8 mouse cellular contexts compared by ENCODE assay signal in the genomic region with DNA sequence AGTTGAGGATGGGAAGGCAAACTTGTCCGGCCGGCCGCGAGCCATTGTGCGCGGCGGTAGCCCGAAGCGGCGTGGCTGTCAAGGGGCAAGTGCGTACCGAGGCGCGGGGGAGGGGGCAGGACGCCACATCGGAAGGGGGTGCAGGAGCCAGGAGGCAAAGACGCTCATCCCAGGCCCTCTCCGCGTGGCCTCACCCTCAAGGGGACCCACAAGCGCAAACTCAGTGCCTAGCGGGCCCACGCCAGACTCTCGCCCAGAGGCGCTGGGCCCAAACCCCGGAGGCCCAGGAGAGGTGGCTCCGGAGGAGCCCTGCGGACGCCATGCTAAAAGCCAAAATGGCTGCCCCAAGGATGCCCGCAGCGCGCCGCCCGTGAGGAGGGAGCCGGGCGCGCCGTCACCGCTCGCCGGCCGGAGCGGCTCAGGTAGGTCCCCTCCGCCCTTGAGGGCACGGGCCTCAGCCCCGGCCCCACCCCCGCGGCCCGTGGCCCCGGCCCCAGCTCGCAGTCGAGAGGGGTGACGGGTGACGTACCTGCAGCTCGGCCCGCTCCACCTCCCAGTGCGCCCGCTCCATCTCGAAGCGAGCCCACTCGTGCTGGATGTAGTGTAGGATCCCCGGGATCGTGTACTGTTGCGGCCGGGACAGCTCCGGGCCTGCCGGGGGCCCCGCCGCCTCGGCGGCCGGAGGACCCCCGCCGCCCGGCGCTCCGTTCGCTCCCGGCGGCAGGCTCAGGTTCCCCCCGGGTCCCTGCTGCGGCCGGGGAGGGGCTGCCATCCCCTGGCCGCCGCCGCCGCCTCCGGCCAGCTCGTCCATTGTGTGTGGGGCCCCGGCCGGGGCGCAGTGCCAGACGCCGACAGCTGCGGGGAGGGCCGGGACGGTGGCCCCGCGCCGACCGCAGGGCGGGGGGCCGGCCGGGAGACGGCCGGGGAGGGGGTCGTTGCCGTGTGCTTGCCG. TPM values are rescaled to one million over a fixed set of nuclear protein-coding genes. Genes with fewer than 3 reads are reported as not detected.
DNase-seq lines count a peak whose midpoint lies in the region; ATAC-seq and TF ChIP-seq lines count a peak whose summit lies in the region.

TSS of gene Ap4s1 (plus strand) at position 141 of the 952 bp plus-strand sequence.

- peak within 1 kb of the TSS; percentile 96 for H3K27ac ChIP-seq in cerebellum, adult 2 months (ENCODE audit: insufficient read depth, low read length)
- peak within 1 kb of the TSS; percentile 100 for H3K27ac ChIP-seq in lung, postnatal 0 days (ENCODE audit: low read length)

- peak; percentile 52 for TF ChIP-seq POLR2A in cerebellum, adult 2 months (IDR thresholded peaks at IDR 0.05; ENCODE audit: borderline replicate concordance, insufficient read depth, low read length)

- H3K27me3 ChIP-seq in G1E (ENCODE audit: insufficient read depth, low read length): no peaks in the 10 kb centered on the region
- H3K27me3 ChIP-seq in cerebellum, adult 2 months (ENCODE audit: control insufficient read depth, insufficient read depth, low read length): no peaks in the 10 kb centered on the region
- H3K27me3 ChIP-seq in lung, postnatal 0 days (replicated peaks; ENCODE audit: insufficient read depth, low read length): no peaks in the 10 kb centered on the region

- no peak for TF ChIP-seq CTCF in G1E (IDR thresholded peaks at IDR 0.05; ENCODE audit: low read depth, low read length)
- no peak for TF ChIP-seq CTCF in cerebellum, adult 2 months (IDR thresholded peaks at IDR 0.05; ENCODE audit: borderline replicate concordance, insufficient read depth, low read depth, low read length)
- no peak for TF ChIP-seq CTCF in lung, postnatal 0 days (IDR thresholded peaks at IDR 0.05)

- DNase-seq in G1E (ENCODE audit: low spot score): peak; percentile 76
- DNase-seq in cerebellum, adult 2 months: peak; percentile 79 to 86
- DNase-seq in forelimb bud, embryonic 11.5 days (ENCODE audit: low read depth, low spot score): peak; percentile 60
- DNase-seq in heart, postnatal 4 days: peak; percentile 72
- peak; percentile 71 to 81 for DNase-seq in layer of hippocampus, postnatal 10 days (ENCODE audit: low spot score in 2 of 2)
- DNase-seq in lung, postnatal 0 days (ENCODE audit: low spot score): peak; percentile 74
- peak; percentile 52 for DNase-seq in ovary, postnatal 10 days (ENCODE audit: low spot score)
- peak; percentile 73 for DNase-seq in thymus, postnatal 0 days (ENCODE audit: low spot score)

- peak within 1 kb of the TSS; percentile 73 for H3K4me2 ChIP-seq in lung, postnatal 0 days (replicated peaks; ENCODE audit: low read depth, low read length)

- H3K9ac ChIP-seq in lung, postnatal 0 days (replicated peaks; ENCODE audit: low read depth): peak within 1 kb of the TSS; percentile 99

- peaks cover 12% of the 10 kb centered on the region for H3K36me3 ChIP-seq in G1E (replicated peaks)
- no peaks in the 10 kb centered on the region for H3K36me3 ChIP-seq in lung, postnatal 0 days (ENCODE audit: insufficient read depth, low read length)

- peaks cover 47% of the 10 kb centered on the region for H3K4me1 ChIP-seq in G1E (ENCODE audit: insufficient read depth, low read depth, low read length)
- peaks cover 3% of the 10 kb centered on the region for H3K4me1 ChIP-seq in cerebellum, adult 2 months (ENCODE audit: control insufficient read depth, insufficient read depth, low read length)
- peaks cover 11% of the 10 kb centered on the region; the same call in 1 of the 2 replicates for H3K4me1 ChIP-seq in lung, postnatal 0 days (ENCODE audit: insufficient read depth, low read depth, low read length)

- no peaks in the 10 kb centered on the region for H3K9me3 ChIP-seq in G1E (replicated peaks)
- no peaks in the 10 kb centered on the region for H3K9me3 ChIP-seq in lung, postnatal 0 days (ENCODE audit: low read length)

- TF ChIP-seq EP300 in lung, postnatal 0 days (IDR thresholded peaks at IDR 0.05): no peak

- peak; percentile 19; the same call in 1 of the 2 replicates for ATAC-seq in G1E (ENCODE audit: extremely low read depth, insufficient number of reproducible peaks, low FRiP score, poor library complexity, severe bottlenecking)
- peak; percentile 49 for ATAC-seq in lung, postnatal 0 days

- peak within 1 kb of the TSS; percentile 77 for H3K4me3 ChIP-seq in G1E (ENCODE audit: low read depth, low read length)
- H3K4me3 ChIP-seq in cerebellum, adult 2 months (replicated peaks; ENCODE audit: insufficient read depth, low read depth, low read length): peak within 1 kb of the TSS; percentile 87
- H3K4me3 ChIP-seq in lung, postnatal 0 days (ENCODE audit: low read depth, low read length): peak within 1 kb of the TSS; percentile 100

- WGBS in cerebellum, adult 2 months: under 1% methylated on average over 108 of the region's 108 CpGs
- WGBS in lung, postnatal 0 days: under 1% methylated on average over 64 of the region's 108 CpGs

RNA-seq across cellular contexts. Expression of gene Ap4s1, which starts in this region (rescaled TPM):
- total RNA-seq in G1E (2014; fragmentation: Nextera tagmentation) (16.2 and 28.5 TPM in 2 replicates), G1E (2017) (17.1 and 21.8 TPM in 2 replicates)
- 7.2 TPM in 2 replicates for polyA plus RNA-seq in G1E (2012)
- polyA plus RNA-seq in cerebellum, adult 2 months (2012; rRNA removed): 61.6 and 63.7 TPM in 2 replicates
- 10 to 100 TPM; 29.3 to 30.0 TPM for total RNA-seq in heart, postnatal 4 days (2021)
- 10 to 100 TPM; 39.3 to 39.5 TPM for total RNA-seq in layer of hippocampus, postnatal 10 days (2021)
- polyA plus RNA-seq in lung, postnatal 0 days (2015; fragmentation: Nextera tagmentation; extraction: Ambion mirVana): 30.8 and 35.1 TPM in 2 replicates
- polyA plus RNA-seq in thymus, postnatal 0 days (2015; fragmentation: Nextera tagmentation; extraction: Ambion mirVana): 41.7 and 42.4 TPM in 2 replicates

Comparison
In these comparisons a context has a peak if more than half of its experiments do, and no peak if none do; other contexts are left out.
1. Peak in every context shown above with its lines: DNase-seq, ATAC-seq, H3K4me3 ChIP-seq and H3K27ac ChIP-seq.